Mouse (Mus musculus) kidney, embryonic 15.5 days (tissue): ENCODE measurements at regions not wholly inside any gene's neighbourhood (a gene's known extent, or its start where the extent isn't known, plus 50 kb on each side); places are given as distances from the start of the nearest gene placed in this dataset.

Experiments used
- ATAC-seq: fragments of 200-750 bp; cut with Nextera tagmentation; replicated peaks from 2 replicates; pipeline ENCODE4 v1.8.0; 2017; ENCODE audit warnings: moderate TSS enrichment; ENCODE audit not compliant: low FRiP score
- H3K27ac ChIP-seq: fragments of 300-500 bp; sonication (generic); 2 replicates; pipeline ENCODE4 v1.5.1; 2015; ENCODE audit warnings: mild to moderate bottlenecking, inconsistent platforms
- H3K27me3 ChIP-seq: fragments of 300-500 bp; sonication (generic); 2 replicates; pipeline ENCODE4 v1.6.1; 2015; ENCODE audit warnings: inconsistent platforms
- H3K36me3 ChIP-seq: fragments of 300-500 bp; sonication (generic); 2 replicates; pipeline ENCODE4 v1.6.1; 2015; ENCODE audit warnings: inconsistent platforms
- H3K4me1 ChIP-seq: fragments of 300-500 bp; sonication (generic); 2 replicates; pipeline ENCODE4 v1.6.1; 2015; ENCODE audit warnings: inconsistent platforms
- H3K4me2 ChIP-seq: fragments of 300-500 bp; sonication (generic); 2 replicates; pipeline ENCODE4 v1.6.1; 2015; ENCODE audit warnings: moderate library complexity, mild to moderate bottlenecking, inconsistent platforms
- H3K4me3 ChIP-seq: fragments of 300-500 bp; sonication (generic); replicated peaks from 2 replicates; pipeline ENCODE4 v1.5.1; 2015; ENCODE audit warnings: mild to moderate bottlenecking, inconsistent platforms
- H3K9ac ChIP-seq: fragments of 300-500 bp; sonication (generic); 2 replicates; pipeline ENCODE4 v1.6.1; 2015; ENCODE audit warnings: mild to moderate bottlenecking, inconsistent platforms
- H3K9me3 ChIP-seq: fragments of 300-500 bp; sonication (generic); replicated peaks from 2 replicates; pipeline ENCODE4 v1.6.1; 2016; ENCODE audit warnings: inconsistent platforms
- WGBS: fragments of 180-500 bp; shearing (Covaris S2); methylation state at CpG from one replicate; pipeline ENCODE4 v1.1.7; 2015; ENCODE audit warnings: mixed read lengths; 5-methylcytosine and 5-hydroxymethylcytosine counted together

DNA sequence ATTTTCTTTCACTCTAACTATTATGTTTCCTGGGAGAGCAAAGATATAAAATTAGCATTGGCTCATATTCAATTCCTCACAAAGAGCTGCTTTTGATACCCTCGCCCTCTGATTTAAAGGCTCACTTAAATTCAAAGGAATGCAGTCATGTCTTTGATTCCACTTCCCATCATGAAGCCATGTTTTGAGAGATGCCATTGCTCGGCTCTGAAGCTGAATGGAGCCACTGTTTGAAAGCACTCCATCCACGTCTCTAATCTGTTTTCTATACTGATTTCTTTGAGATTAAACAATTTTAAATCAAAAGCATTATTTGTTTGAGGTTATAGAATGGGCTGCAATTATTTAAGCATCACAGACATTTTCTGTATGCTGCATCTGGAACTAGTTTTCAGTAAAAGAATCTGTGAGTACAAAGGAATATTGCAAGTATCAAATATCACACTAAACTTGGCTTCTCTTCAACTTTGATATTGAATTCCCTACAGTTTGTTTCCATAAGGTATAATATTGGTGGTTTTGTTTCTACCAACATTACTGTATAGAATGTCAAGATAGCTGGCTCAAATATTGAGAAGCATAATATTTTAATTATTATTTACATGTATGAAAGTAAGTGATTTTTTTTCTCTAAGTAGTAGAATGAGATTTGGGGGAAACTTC lies 126.4 kb downstream of the Rpl10l start:
- Histone ChIP-seq H3K4me2 (no peak overlapping the region), H3K36me3 (no peaks in the 10 kb centered on the region), H3K9me3 (no peaks in the 10 kb centered on the region), H3K4me1 (no peaks in the 10 kb centered on the region), H3K27me3 (no peaks in the 10 kb centered on the region), H3K4me3 (no peak overlapping the region), H3K27ac (no peak overlapping the region), H3K9ac (no peak overlapping the region)
- WGBS: 60% methylated on average over 3 of the region's 3 CpGs
- ATAC-seq: no peak

DNA sequence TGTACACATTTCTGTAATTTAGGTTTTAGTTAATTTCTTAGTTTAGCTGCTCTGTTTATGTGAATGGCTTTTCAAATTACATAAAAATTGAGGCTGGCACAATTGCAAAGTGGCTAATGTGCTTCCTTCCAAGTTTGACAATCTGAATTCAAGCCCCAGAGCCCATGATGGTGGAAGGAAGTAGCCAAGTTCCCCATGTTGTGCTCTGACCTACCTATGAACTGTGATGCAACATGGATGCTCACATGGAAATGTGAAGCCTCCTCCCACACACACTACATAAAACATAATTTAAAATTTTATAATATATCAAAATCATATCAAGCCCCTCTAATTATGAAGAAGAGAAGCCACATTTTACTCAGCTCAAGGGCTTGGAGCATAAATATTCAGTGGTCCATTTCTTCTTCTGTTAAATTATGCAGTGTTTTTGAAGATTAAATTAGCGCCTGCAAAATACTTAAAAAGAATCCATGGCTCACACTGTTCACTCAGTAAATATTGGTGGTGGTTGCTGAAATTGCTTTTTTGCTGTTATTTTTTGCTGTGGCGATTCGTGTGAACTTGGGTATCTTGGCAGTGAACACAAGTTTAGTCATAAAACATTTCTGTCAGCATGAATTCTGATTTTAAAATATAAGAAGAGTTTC lies 127.1 kb downstream of the Rpl10l start:
- H3K27me3 ChIP-seq: no peaks in the 10 kb centered on the region
- H3K27ac ChIP-seq: no peak overlapping the region
- H3K4me2 ChIP-seq: no peak overlapping the region
- ATAC-seq: no peak
- 72% methylated on average over 3 of the region's 3 CpGs for WGBS
- H3K4me1 ChIP-seq: no peaks in the 10 kb centered on the region
- H3K36me3 ChIP-seq: no peaks in the 10 kb centered on the region
- H3K9me3 ChIP-seq: no peaks in the 10 kb centered on the region
- H3K4me3 ChIP-seq: no peak overlapping the region
- no peak overlapping the region for H3K9ac ChIP-seq

DNA sequence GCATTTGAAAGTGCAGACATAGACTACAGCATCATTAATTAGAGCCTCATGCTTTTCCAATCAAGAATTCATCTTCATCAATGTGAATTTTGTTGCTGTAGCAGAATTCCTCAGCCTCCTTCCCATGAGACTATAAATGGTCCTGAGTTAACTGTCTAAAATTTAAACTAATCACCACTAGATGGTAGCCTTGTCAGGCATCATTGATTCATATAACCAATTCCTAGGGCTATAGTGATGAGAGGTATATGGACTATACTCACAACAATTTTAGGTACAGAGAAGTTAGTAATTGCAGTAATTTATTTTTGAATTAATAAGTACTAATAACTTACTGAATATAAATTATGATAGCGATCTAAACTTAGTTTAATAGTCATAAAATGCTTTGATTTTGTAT lies 153.3 kb downstream of the Rpl10l start:
- no peaks in the 10 kb centered on the region for H3K36me3 ChIP-seq
- no peak overlapping the region for H3K9ac ChIP-seq
- no peak overlapping the region for H3K27ac ChIP-seq
- H3K4me1 ChIP-seq: no peaks in the 10 kb centered on the region
- WGBS: 51% methylated on average over 1 of the region's 1 CpGs
- H3K4me2 ChIP-seq: no peak overlapping the region
- H3K9me3 ChIP-seq: no peaks in the 10 kb centered on the region
- no peaks in the 10 kb centered on the region for H3K27me3 ChIP-seq
- no peak overlapping the region for H3K4me3 ChIP-seq
- ATAC-seq: no peak

DNA sequence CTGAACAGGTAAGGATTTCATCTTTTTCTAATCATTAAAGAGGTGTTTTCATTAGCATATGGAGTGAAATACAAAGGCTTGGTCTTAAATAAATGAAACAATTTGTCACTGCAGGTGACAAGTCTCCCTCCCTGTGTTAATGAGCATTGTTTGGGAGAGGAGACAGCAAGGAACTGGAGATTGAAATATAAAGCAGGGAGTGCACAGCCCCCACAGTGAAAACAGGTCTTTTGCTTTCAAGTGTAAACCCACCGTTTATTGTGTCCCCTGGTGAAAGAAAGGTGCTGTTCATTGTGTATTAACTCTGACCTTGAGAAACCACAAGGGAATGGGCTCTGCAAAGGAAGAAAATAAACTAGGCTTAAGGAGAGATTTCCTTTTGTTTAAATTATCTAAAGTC lies 164.6 kb downstream of the Rpl10l start:
- H3K27me3 ChIP-seq: no peaks in the 10 kb centered on the region
- no peaks in the 10 kb centered on the region for H3K36me3 ChIP-seq
- ATAC-seq: no peak
- H3K9me3 ChIP-seq: no peaks in the 10 kb centered on the region
- H3K4me2 ChIP-seq: no peak overlapping the region
- no peak overlapping the region for H3K9ac ChIP-seq
- H3K4me3 ChIP-seq: no peak overlapping the region
- WGBS: 21% methylated on average over 1 of the region's 1 CpGs
- no peaks in the 10 kb centered on the region for H3K4me1 ChIP-seq
- no peak overlapping the region for H3K27ac ChIP-seq

DNA sequence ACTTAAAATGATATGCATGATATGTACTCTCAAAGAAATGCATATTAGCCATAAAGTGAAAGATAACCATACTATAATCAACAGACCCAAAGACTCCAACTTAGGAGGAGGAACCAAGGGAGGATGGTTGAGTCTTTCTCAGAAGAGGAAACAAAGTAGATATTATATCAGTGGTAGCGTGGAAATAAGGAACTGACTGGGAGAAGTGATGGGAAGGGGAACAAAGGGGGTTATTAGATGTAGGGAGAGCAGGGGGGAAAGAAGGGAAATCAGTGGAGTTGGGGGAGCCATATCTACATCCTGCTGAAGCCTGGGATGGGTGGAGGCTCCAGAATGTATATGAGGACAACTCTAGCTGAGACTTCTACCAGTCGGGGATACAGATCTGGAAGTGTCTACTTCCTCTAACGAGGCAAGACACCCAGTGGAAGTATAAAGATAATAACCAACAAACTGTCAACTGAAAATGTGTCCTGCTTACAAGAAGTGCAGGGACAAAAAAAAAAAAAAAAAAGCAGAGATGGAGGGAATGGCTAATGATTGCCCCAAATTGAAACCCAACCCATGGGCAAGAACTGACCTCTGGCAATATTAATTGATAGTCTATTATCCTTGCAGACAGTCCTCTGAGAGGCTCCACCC lies 193.3 kb downstream of the Rpl10l start:
- Histone ChIP-seq H3K36me3 (no peaks in the 10 kb centered on the region), H3K9me3 (no peaks in the 10 kb centered on the region), H3K27me3 (no peaks in the 10 kb centered on the region), H3K4me3 (no peak overlapping the region), H3K4me2 (no peak overlapping the region), H3K4me1 (no peaks in the 10 kb centered on the region), H3K9ac (no peak overlapping the region), H3K27ac (no peak overlapping the region)
- no peak for ATAC-seq
- WGBS: 84% methylated on average over 3 of the region's 3 CpGs

DNA sequence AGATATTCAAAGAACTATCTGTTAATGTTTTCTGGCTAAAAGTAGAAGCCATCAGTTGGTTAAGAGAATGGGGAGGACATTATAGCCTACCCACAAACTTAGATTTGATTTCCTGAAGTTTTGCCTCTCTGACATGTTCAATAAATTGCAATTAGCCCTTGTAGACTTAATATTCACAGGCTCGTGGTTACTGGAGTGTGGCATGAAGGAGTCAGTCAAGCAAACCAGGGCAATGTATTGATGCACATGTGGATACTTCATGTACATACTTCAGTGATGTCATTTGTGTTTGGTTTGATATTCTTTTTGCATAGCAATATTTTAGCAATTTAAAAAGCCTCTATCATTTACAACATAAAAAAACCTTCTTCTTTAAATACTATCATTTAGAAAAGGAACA lies 223.9 kb downstream of the Rpl10l start:
- H3K27ac ChIP-seq: no peak overlapping the region
- H3K4me1 ChIP-seq: no peaks in the 10 kb centered on the region
- no peak overlapping the region for H3K4me2 ChIP-seq
- no peak overlapping the region for H3K4me3 ChIP-seq
- H3K27me3 ChIP-seq: no peaks in the 10 kb centered on the region
- H3K9me3 ChIP-seq: no peaks in the 10 kb centered on the region
- H3K9ac ChIP-seq: no peak overlapping the region
- H3K36me3 ChIP-seq: no peaks in the 10 kb centered on the region
- WGBS: 43% methylated on average over 1 of the region's 1 CpGs
- ATAC-seq: no peak

DNA sequence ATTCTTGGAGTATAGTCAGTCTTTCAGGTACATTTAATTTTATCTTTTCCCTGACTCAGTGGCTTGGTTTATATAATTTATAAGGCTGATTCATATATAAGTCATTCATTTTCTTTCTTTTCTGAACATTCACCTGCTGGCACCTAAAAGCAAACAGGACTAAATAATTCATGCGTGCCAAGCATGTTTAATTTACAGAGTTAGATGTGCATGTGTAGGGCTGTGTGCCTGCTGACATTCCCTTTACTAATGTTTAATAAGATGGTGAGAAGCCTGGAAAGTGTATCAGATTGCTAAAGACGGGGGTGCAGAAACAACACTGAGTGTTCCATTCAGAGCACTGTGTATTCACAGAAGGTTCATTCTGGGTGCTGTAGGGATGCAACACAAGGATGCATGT lies 229.0 kb downstream of the Rpl10l start:
- no peaks in the 10 kb centered on the region for H3K27me3 ChIP-seq
- no peaks in the 10 kb centered on the region for H3K36me3 ChIP-seq
- H3K4me1 ChIP-seq: no peaks in the 10 kb centered on the region
- no peaks in the 10 kb centered on the region for H3K9me3 ChIP-seq
- H3K4me2 ChIP-seq: no peak overlapping the region
- no peak for ATAC-seq
- no peak overlapping the region for H3K4me3 ChIP-seq
- 73% methylated on average over 2 of the region's 2 CpGs for WGBS
- no peak overlapping the region for H3K9ac ChIP-seq
- no peak overlapping the region for H3K27ac ChIP-seq

DNA sequence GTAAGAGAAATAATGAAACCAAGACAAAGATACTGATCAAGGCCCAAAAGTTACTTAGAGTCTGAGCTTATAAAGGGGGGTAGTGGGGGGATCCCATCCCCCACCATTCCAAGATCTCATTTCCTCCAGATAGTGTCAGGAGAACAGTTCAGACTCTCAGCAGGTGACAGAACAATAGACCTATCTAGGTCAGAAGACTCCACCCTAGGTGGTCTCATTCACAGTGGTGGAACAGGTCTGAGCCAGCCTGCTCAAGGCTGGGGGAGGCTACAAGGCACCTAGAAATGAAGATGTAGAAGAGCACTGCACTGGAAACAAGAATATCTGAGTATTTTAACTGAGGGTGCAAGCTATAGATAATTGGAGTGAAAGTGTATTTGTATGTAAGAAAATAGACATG lies 235.3 kb downstream of the Rpl10l start:
- Histone ChIP-seq H3K4me1 (no peaks in the 10 kb centered on the region), H3K4me2 (no peak overlapping the region), H3K9me3 (no peaks in the 10 kb centered on the region), H3K36me3 (no peaks in the 10 kb centered on the region), H3K27ac (no peak overlapping the region), H3K9ac (no peak overlapping the region), H3K27me3 (no peaks in the 10 kb centered on the region), H3K4me3 (no peak overlapping the region)
- ATAC-seq: no peak

DNA sequence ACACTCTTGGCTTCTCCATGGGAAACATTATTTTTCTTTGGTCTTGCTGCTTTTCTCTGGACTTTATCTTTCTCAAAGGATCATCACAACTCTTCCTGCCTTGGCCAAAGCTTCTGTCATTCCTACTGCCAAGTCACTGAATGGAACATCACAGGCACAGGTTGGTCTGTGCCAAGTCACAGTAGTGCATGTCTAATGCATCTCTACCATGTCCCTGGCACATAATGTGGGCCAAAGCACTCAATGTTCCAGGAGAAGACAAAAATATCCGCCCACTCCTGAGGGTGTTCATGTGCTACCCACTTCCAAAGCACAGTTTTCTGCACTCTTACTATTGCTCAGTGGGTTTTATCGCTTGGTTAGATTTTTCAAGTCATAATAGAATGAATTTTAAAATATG lies 247.9 kb downstream of the Rpl10l start:
- Histone ChIP-seq H3K9me3 (no peaks in the 10 kb centered on the region), H3K27ac (no peak overlapping the region), H3K4me1 (no peaks in the 10 kb centered on the region), H3K4me3 (no peak overlapping the region), H3K4me2 (no peak overlapping the region), H3K27me3 (no peaks in the 10 kb centered on the region), H3K9ac (no peak overlapping the region), H3K36me3 (no peaks in the 10 kb centered on the region)
- 86% methylated on average over 2 of the region's 2 CpGs for WGBS
- ATAC-seq: no peak

DNA sequence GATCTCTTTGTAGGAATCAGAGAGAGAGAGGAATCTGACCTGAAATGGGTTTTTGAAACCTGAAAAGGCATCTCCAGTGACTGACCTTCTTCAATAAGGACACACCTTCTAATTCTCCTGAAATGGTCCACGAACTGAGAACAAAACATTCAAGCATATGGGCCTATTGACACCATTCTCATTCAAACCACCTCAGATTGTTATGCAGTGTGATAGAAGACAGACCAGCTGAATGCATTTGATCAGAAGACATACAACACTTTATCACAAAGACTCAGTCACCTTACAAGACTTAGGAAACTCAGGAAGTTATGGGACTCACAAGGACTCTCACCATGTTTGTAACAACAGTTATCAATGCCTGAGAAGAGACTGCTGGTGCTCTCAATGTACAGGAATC lies 256.7 kb downstream of the Rpl10l start:
- no peak overlapping the region for H3K4me3 ChIP-seq
- no peak for ATAC-seq
- H3K9me3 ChIP-seq: no peaks in the 10 kb centered on the region
- no peaks in the 10 kb centered on the region for H3K4me1 ChIP-seq
- H3K4me2 ChIP-seq: no peak overlapping the region
- H3K9ac ChIP-seq: no peak overlapping the region
- H3K36me3 ChIP-seq: no peaks in the 10 kb centered on the region
- no peaks in the 10 kb centered on the region for H3K27me3 ChIP-seq
- WGBS: 85% methylated on average over 1 of the region's 1 CpGs
- H3K27ac ChIP-seq: no peak overlapping the region

DNA sequence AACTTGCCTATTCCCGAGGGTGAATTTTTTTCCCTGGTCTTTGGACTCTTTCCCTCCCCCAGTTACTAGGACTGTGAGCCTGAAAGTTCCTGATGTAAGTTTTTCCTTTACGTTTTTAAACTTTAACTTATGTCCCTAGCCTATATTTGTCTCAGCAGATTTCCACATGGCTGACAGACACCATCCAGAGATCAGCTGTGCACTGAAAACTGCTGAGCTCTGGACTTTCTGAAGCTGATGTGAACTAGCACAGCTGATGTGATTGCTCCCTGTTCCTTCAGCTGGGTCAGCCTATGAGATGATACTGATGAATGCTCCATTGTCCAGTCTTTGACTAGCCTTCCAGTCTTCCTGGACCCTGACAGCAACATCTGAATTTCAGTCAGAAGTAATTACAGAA lies 271.5 kb downstream of the Rpl10l start:
- H3K4me2 ChIP-seq: no peak overlapping the region
- peak; percentile 74 for ATAC-seq
- H3K27ac ChIP-seq: no peak overlapping the region
- no peaks in the 10 kb centered on the region for H3K27me3 ChIP-seq
- H3K36me3 ChIP-seq: no peaks in the 10 kb centered on the region
- H3K4me1 ChIP-seq: no peaks in the 10 kb centered on the region
- 79% methylated on average over 2 of the region's 2 CpGs for WGBS
- no peak overlapping the region for H3K9ac ChIP-seq
- no peak overlapping the region for H3K4me3 ChIP-seq
- no peaks in the 10 kb centered on the region for H3K9me3 ChIP-seq
